Mouse (Mus musculus) stomach, postnatal 0 days (tissue): ENCODE data around the gene Ccrl2.

ENCODE experiments used
- CTCF ChIP-seq: IDR thresholded peaks from 2 replicates; pipeline ENCODE4 v1.5.1; 2016; ENCODE audit warnings: antibody characterized with exemption, low read depth, mild to moderate bottlenecking, moderate library complexity
- EP300 ChIP-seq: optimal IDR thresholded peaks from 2 replicates; pipeline ENCODE3; 2016; ENCODE audit warnings: antibody characterized with exemption

DNA sequence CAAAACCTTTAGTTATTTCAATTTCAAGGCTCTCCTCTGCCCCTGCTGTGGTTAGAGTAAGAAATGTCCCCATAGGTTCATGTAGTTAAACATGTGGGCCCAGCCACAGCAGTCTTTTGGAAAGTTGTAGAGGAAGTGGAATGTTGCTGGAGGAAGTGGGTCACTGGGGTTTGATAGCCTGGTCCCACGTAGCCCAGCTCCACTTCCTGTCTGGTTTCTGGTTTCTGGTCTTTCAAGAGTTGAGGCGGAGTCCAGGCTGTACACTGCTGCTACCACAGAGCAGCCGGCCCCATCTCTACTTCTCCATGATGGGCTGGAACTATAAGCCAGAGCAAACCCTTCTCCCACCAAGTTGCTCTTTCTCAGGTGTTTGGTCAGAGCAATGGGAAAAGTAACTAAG, 11.1 kb downstream of the Ccrl2 start:
- TF ChIP-seq CTCF, result no peak
- no peak for TF ChIP-seq EP300
